Mouse (Mus musculus): ENCODE data around the gene Lrrc29. TPM values are rescaled to one million over a fixed set of nuclear protein-coding genes. Genes with fewer than 3 reads are reported as not detected.

Lrrc29 gene
- polyA plus RNA-seq, 1 experiment from 2014 or later, result 3.9 TPM

GRCm38 (mm10) chr8:105345061-105345975, 19.2 kb upstream of the Lrrc29 start:
- no peak for TF ChIP-seq CTCF (IDR thresholded peaks at IDR 0.05; ENCODE audit: low read depth)
- Histone ChIP-seq H3K9ac (ENCODE audit: low read depth, low read length) (no peak overlapping the region), H3K27ac (ENCODE audit: low read depth, low read length) (peak overlapping the region; percentile 46; the same call in 1 of the 2 replicates)

GRCm38 (mm10) chr8:105343791-105344574, 17.9 kb upstream of the Lrrc29 start:
- Histone ChIP-seq H3K27ac (ENCODE audit: low read depth, low read length) (0 out of 2 replicates have a peak overlapping the region, but pooled peaks have one; percentile 0), H3K9me3 (ENCODE audit: control insufficient read depth) (no peaks in the 10 kb centered on the region), H3K4me2 (replicated peaks; ENCODE audit: low read depth) (no peak overlapping the region), H3K9ac (ENCODE audit: low read depth, low read length) (no peak overlapping the region), H3K27me3 (replicated peaks; ENCODE audit: control insufficient read depth, insufficient read depth, low read length) (no peaks in the 10 kb centered on the region), H3K4me3 (ENCODE audit: low read depth, low read length) (no peak overlapping the region), H3K36me3 (ENCODE audit: control insufficient read depth, insufficient read depth) (no peaks in the 10 kb centered on the region), H3K4me1 (replicated peaks; ENCODE audit: control insufficient read depth, insufficient read depth, low read length) (peaks cover 23% of the 10 kb centered on the region)
- 38% methylated on average over 7 of the region's 8 CpGs for WGBS
- TF ChIP-seq CTCF (IDR thresholded peaks at IDR 0.05; ENCODE audit: low read depth), result no peak
- ATAC-seq, result no peak

More at GRCm38 (mm10) chr8:105345061-105345975, 19.2 kb upstream of the Lrrc29 start:
- Histone ChIP-seq H3K4me3 (ENCODE audit: low read depth, low read length) (no peak overlapping the region), H3K36me3 (ENCODE audit: control insufficient read depth, insufficient read depth) (no peaks in the 10 kb centered on the region), H3K9me3 (ENCODE audit: control insufficient read depth) (no peaks in the 10 kb centered on the region), H3K4me2 (replicated peaks; ENCODE audit: low read depth) (peak overlapping the region; percentile 95), H3K27me3 (replicated peaks; ENCODE audit: control insufficient read depth, insufficient read depth, low read length) (peaks cover 7% of the 10 kb centered on the region; the same call in 1 of the 2 replicates), H3K4me1 (replicated peaks; ENCODE audit: control insufficient read depth, insufficient read depth, low read length) (peaks cover 17% of the 10 kb centered on the region)
- WGBS, result 40% methylated on average over 7 of the region's 7 CpGs
- ATAC-seq, result no peak

DNA sequence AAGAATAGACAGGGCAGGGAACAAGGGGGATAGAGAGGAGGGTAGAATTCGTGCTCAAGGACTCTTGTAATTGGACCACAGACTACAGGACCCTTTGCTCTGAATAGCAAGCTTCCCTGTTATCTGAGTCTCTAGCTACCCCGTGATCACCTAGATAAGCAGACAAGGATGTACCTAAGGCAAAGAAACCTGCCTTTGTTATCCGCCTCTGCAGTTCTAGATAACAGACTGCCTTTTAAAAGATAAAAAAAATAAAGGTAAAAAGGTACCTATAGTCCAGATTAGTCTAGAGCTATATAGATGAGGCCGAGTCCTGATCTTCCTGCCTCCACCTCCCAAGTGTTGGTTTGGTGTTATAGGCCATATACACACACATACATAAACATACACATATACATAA, 16.7 kb upstream of the Lrrc29 start:
- 44% methylated on average over 4 of the region's 4 CpGs for WGBS
- no peak for TF ChIP-seq CTCF (IDR thresholded peaks at IDR 0.05; ENCODE audit: low read depth)
- no peak overlapping the region for H3K27ac ChIP-seq (ENCODE audit: low read depth, low read length)
- H3K27me3 ChIP-seq (replicated peaks; ENCODE audit: control insufficient read depth, insufficient read depth, low read length), result no peaks in the 10 kb centered on the region
- no peak overlapping the region for H3K4me2 ChIP-seq (replicated peaks; ENCODE audit: low read depth)
- ATAC-seq, result no peak
- no peak overlapping the region for H3K4me3 ChIP-seq (ENCODE audit: low read depth, low read length)
- peaks cover 23% of the 10 kb centered on the region for H3K4me1 ChIP-seq (replicated peaks; ENCODE audit: control insufficient read depth, insufficient read depth, low read length)
- no peak overlapping the region for H3K9ac ChIP-seq (ENCODE audit: low read depth, low read length)
- peaks cover 7% of the 10 kb centered on the region; the same call in 1 of the 2 replicates for H3K36me3 ChIP-seq (ENCODE audit: control insufficient read depth, insufficient read depth)
- no peaks in the 10 kb centered on the region for H3K9me3 ChIP-seq (ENCODE audit: control insufficient read depth)

- no peak overlapping the region for H3K4me3 ChIP-seq (ENCODE audit: low read depth, low read length)
Observed at GRCm38 (mm10) chr8:105341399-105341798, 15.3 kb upstream of the Lrrc29 start.

DNA sequence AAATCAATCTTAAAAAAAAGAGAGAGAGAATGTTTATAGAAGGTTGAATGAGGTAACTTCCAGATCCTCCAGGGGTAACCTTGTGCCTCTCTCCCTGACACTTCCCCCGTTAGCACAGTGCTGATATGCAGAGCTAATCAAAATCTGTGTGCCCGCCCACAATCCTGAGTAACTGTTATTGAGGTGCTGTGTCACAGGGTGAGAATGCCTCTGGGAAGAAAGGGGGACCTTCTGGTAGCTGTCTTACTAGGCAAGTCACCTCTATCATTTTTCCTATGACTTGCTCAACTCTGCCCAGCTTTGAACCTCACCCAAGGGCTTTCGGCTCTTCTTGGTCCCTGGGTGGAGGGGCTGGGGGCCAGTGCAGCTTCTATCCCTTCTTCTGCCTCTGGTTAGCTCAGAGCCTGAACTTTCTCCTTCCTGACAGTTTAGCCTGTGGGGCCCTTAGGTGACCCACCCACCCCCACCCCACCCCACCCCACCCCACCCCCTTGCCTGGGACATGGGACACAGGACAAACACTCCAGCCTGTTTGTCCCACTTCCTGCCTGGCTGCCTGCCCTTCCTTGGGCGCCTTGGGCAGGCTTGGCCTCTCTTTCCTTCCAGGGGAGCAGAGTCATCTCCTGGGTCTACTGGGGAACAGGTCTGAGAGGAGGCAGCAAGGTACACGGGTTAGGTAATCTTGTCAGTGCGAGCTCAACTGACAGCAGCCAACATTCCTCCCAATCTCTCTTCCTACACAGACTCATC, 14.0 kb upstream of the Lrrc29 start:
- Histone ChIP-seq H3K4me2 (replicated peaks; ENCODE audit: low read depth) (peak overlapping the region; percentile 6; the same call in 1 of the 2 replicates), H3K4me1 (replicated peaks; ENCODE audit: control insufficient read depth, insufficient read depth, low read length) (peaks cover 10% of the 10 kb centered on the region), H3K9ac (ENCODE audit: low read depth, low read length) (no peak overlapping the region), H3K9me3 (ENCODE audit: control insufficient read depth) (no peaks in the 10 kb centered on the region), H3K27ac (ENCODE audit: low read depth, low read length) (0 out of 2 replicates have a peak overlapping the region, but pooled peaks have one; percentile 28), H3K4me3 (ENCODE audit: low read depth, low read length) (no peak overlapping the region), H3K27me3 (replicated peaks; ENCODE audit: control insufficient read depth, insufficient read depth, low read length) (no peaks in the 10 kb centered on the region), H3K36me3 (ENCODE audit: control insufficient read depth, insufficient read depth) (peaks cover 34% of the 10 kb centered on the region)
- peak; percentile 54 for ATAC-seq
- 35% methylated on average over 6 of the region's 6 CpGs for WGBS
- TF ChIP-seq CTCF (IDR thresholded peaks at IDR 0.05; ENCODE audit: low read depth), result no peak

More at GRCm38 (mm10) chr8:105341399-105341798, 15.3 kb upstream of the Lrrc29 start:
- Histone ChIP-seq H3K4me1 (replicated peaks; ENCODE audit: control insufficient read depth, insufficient read depth, low read length) (peaks cover 20% of the 10 kb centered on the region), H3K4me2 (replicated peaks; ENCODE audit: low read depth) (no peak overlapping the region), H3K36me3 (ENCODE audit: control insufficient read depth, insufficient read depth) (peaks cover 20% of the 10 kb centered on the region), H3K27me3 (replicated peaks; ENCODE audit: control insufficient read depth, insufficient read depth, low read length) (no peaks in the 10 kb centered on the region), H3K9me3 (ENCODE audit: control insufficient read depth) (no peaks in the 10 kb centered on the region), H3K9ac (ENCODE audit: low read depth, low read length) (no peak overlapping the region), H3K27ac (ENCODE audit: low read depth, low read length) (no peak overlapping the region)
- ATAC-seq, result no peak
- TF ChIP-seq CTCF (IDR thresholded peaks at IDR 0.05; ENCODE audit: low read depth), result no peak
- 50% methylated on average over 8 of the region's 8 CpGs for WGBS
